ENCODE assay signal across 26 mouse cellular contexts in the genomic region with DNA sequence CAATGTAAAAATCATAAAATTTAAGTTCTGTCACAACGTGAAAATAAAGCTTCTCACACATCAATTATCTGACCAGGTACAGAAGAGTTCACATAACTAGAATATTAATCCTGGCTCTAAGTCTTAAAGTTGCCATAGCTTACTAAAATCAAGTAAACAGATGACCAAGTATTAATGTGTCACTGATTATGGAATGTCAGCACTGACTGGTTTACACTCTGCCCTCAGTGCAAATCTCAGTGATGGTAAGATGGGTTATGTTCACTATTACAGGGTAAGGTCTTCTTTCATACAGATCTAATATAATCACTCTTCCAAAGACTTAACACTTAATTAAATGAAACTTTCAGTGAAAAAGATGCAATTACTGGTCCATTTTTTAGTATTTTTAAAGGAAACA. TPM values are rescaled to one million over a fixed set of nuclear protein-coding genes. Genes with fewer than 3 reads are reported as not detected.
DNase-seq lines count a peak whose midpoint lies in the region; ATAC-seq lines count a peak whose summit lies in the region.
"Had no signal": no experiment of that assay in that cellular context is flagged by ENCODE, and none has a peak within 500 bp of the region (broad histone marks: within the 10 kb centered on the region; RNA-seq: fewer than 3 reads in every experiment).

No protein-coding gene starts in this region.

- H3K4me1 ChIP-seq in heart, embryonic 13.5 days, result peaks cover 46% of the 10 kb centered on the region
- H3K4me1 ChIP-seq in hindbrain, embryonic 15.5 days (replicated peaks), result peaks cover 15% of the 10 kb centered on the region; the same call in 1 of the 2 replicates
- H3K4me1 ChIP-seq in hindbrain, embryonic 11.5 days (replicated peaks; ENCODE audit: control insufficient read depth, insufficient read depth, low read length), result no peaks in the 10 kb centered on the region; the same call in 1 of the 2 replicates
- H3K4me1 ChIP-seq: embryonic facial prominence, embryonic 10.5 days; hindbrain, embryonic 10.5 days had no signal

- no peak overlapping the region for H3K4me3 ChIP-seq in heart, embryonic 13.5 days
- H3K4me3 ChIP-seq in hindbrain, embryonic 15.5 days, result no peak overlapping the region
- no peak overlapping the region for H3K4me3 ChIP-seq in hindbrain, embryonic 11.5 days (ENCODE audit: low read depth, low read length)
- H3K4me3 ChIP-seq: embryonic facial prominence, embryonic 10.5 days; embryonic facial prominence, embryonic 13.5 days; erythroblast, embryonic 14.5 days; forebrain, embryonic 12.5 days; forebrain, embryonic 15.5 days; hindbrain, embryonic 10.5 days had no signal

- 49% methylated on average over 1 of the region's 1 CpGs for WGBS in heart, embryonic 13.5 days
- WGBS in hindbrain, embryonic 15.5 days, result 76% methylated on average over 1 of the region's 1 CpGs
- WGBS in hindbrain, embryonic 11.5 days, result 93% methylated on average over 1 of the region's 1 CpGs

- H3K9me3 ChIP-seq in heart, embryonic 13.5 days, result no peaks in the 10 kb centered on the region
- H3K9me3 ChIP-seq in hindbrain, embryonic 15.5 days, result no peaks in the 10 kb centered on the region
- H3K9me3 ChIP-seq in hindbrain, embryonic 11.5 days (ENCODE audit: control insufficient read depth, low read length), result no peaks in the 10 kb centered on the region
- H3K9me3 ChIP-seq: embryonic facial prominence, embryonic 10.5 days; embryonic facial prominence, embryonic 13.5 days; forebrain, embryonic 12.5 days; forebrain, embryonic 15.5 days; hindbrain, embryonic 10.5 days had no signal

- no peak for DNase-seq in heart, adult 18-20 months
- DNase-seq in hindbrain, embryonic 11.5 days (ENCODE audit: low spot score), result no peak
- peak; percentile 72 for DNase-seq in kidney, adult 9 months
- no peak for DNase-seq in kidney, postnatal 14 days
- DNase-seq: adrenal gland, adult 8-10 months; adrenal gland, postnatal 25 days; cerebellum, adult 11-12 months; cerebellum, adult 8-10 months; cerebellum, postnatal 10 days; cerebellum, postnatal 36 days; embryo, embryonic 11 days; gastrocnemius, postnatal 25 days; heart, postnatal 36 days had no signal

- H3K36me3 ChIP-seq in heart, embryonic 13.5 days, result no peaks in the 10 kb centered on the region
- no peaks in the 10 kb centered on the region for H3K36me3 ChIP-seq in hindbrain, embryonic 15.5 days
- H3K36me3 ChIP-seq in hindbrain, embryonic 11.5 days (ENCODE audit: control insufficient read depth, insufficient read depth, low read length), result no peaks in the 10 kb centered on the region
- H3K36me3 ChIP-seq: embryonic facial prominence, embryonic 10.5 days; embryonic facial prominence, embryonic 13.5 days; forebrain, embryonic 12.5 days; forebrain, embryonic 15.5 days had no signal

- peak overlapping the region; percentile 31; the same call in 1 of the 2 replicates for H3K4me2 ChIP-seq in heart, embryonic 13.5 days
- 0 out of 2 replicates have a peak overlapping the region, but pooled peaks have one; percentile 17 for H3K4me2 ChIP-seq in hindbrain, embryonic 15.5 days
- H3K4me2 ChIP-seq in hindbrain, embryonic 11.5 days (replicated peaks; ENCODE audit: low read depth, low read length), result no peak overlapping the region
- H3K4me2 ChIP-seq: embryonic facial prominence, embryonic 13.5 days; forebrain, embryonic 12.5 days; forebrain, embryonic 15.5 days; heart, embryonic 11.5 days had no signal

- no peak for ATAC-seq in heart, embryonic 13.5 days (ENCODE audit: extremely low read depth, insufficient number of reproducible peaks, low FRiP score, low TSS enrichment)
- ATAC-seq in hindbrain, embryonic 15.5 days (ENCODE audit: low FRiP score, low read depth), result no peak
- no peak for ATAC-seq in hindbrain, embryonic 11.5 days (ENCODE audit: low FRiP score)
- ATAC-seq: activated CD4-positive, CD25-positive, alpha-beta regulatory T cell, adult 4 months; forebrain, embryonic 15.5 days; hindbrain, embryonic 16.5 days; inflammation-experienced regulatory T-cells, adult 6 months; intestine, embryonic 16.5 days had no signal

- H3K27ac ChIP-seq in heart, embryonic 13.5 days (replicated peaks), result no peak overlapping the region
- H3K27ac ChIP-seq in hindbrain, embryonic 15.5 days (replicated peaks), result no peak overlapping the region
- H3K27ac ChIP-seq in hindbrain, embryonic 11.5 days (ENCODE audit: low read depth, low read length), result no peak overlapping the region
- H3K27ac ChIP-seq: embryonic facial prominence, embryonic 10.5 days; embryonic facial prominence, embryonic 13.5 days; forebrain, embryonic 12.5 days; forebrain, embryonic 15.5 days; hindbrain, embryonic 10.5 days had no signal

- H3K27me3 ChIP-seq in heart, embryonic 13.5 days (replicated peaks), result no peaks in the 10 kb centered on the region
- H3K27me3 ChIP-seq in hindbrain, embryonic 15.5 days, result no peaks in the 10 kb centered on the region
- H3K27me3 ChIP-seq in hindbrain, embryonic 11.5 days (ENCODE audit: control insufficient read depth, insufficient read depth, low read length), result no peaks in the 10 kb centered on the region
- H3K27me3 ChIP-seq: embryonic facial prominence, embryonic 13.5 days; forebrain, embryonic 12.5 days; forebrain, embryonic 15.5 days had no signal

- H3K9ac ChIP-seq in heart, embryonic 13.5 days, result no peak overlapping the region
- H3K9ac ChIP-seq in hindbrain, embryonic 15.5 days, result no peak overlapping the region
- H3K9ac ChIP-seq in hindbrain, embryonic 11.5 days (ENCODE audit: low read depth, low read length), result no peak overlapping the region
- H3K9ac ChIP-seq: embryonic facial prominence, embryonic 13.5 days; forebrain, embryonic 12.5 days; forebrain, embryonic 15.5 days had no signal

RNA-seq across cellular contexts. Expression of a gene that starts 20.3 kb away (rescaled TPM):
- polyA plus RNA-seq in heart, embryonic 13.5 days (2015; fragmentation: Nextera tagmentation; extraction: Ambion mirVana), result 32.9 and 37.0 TPM in 2 replicates
- 100 to 1,000 TPM; 490 to 493 TPM for total RNA-seq in heart, adult 18-20 months (2021)
- 45.3 and 47.2 TPM in 2 replicates for polyA plus RNA-seq in hindbrain, embryonic 15.5 days (2015; fragmentation: Nextera tagmentation; extraction: Ambion mirVana)
- 64.2 and 76.5 TPM in 2 replicates for polyA plus RNA-seq in hindbrain, embryonic 11.5 days (2014; fragmentation: Nextera tagmentation; extraction: Ambion mirVana)
